Mouse (Mus musculus) forebrain, embryonic 16.5 days (tissue): Measurements from ENCODE around the gene Nod1. TPM values are rescaled to one million over a fixed set of nuclear protein-coding genes. Genes with fewer than 3 reads are reported as not detected.

ENCODE experiments used
- ATAC-seq: fragments of 200-750 bp; cut with Nextera tagmentation; 2 replicates; pipeline ENCODE4 v1.8.0; 2017; ENCODE audit warnings: mild to moderate bottlenecking, moderate library complexity
- H3K27ac ChIP-seq: fragments of 300-500 bp; sonication (generic); 2 replicates; pipeline ENCODE4 v1.5.1; 2014; ENCODE audit warnings: low read length, control low read depth
- H3K27me3 ChIP-seq: fragments of 300-500 bp; sonication (generic); replicated peaks from 2 replicates; pipeline ENCODE4 v1.6.1; 2014; ENCODE audit warnings: low read length; ENCODE audit not compliant: control insufficient read depth, insufficient read depth
- H3K36me3 ChIP-seq: fragments of 300-500 bp; sonication (generic); 2 replicates; pipeline ENCODE4 v1.6.1; 2014; ENCODE audit not compliant: control insufficient read depth, insufficient read depth
- H3K4me1 ChIP-seq: fragments of 300-500 bp; sonication (generic); replicated peaks from 2 replicates; pipeline ENCODE4 v1.6.1; 2014; ENCODE audit warnings: low read length; ENCODE audit not compliant: control insufficient read depth, insufficient read depth
- H3K4me2 ChIP-seq: fragments of 300-500 bp; sonication (generic); 2 replicates; pipeline ENCODE4 v1.6.1; 2014; ENCODE audit warnings: mild to moderate bottlenecking, low read length, control low read depth
- H3K4me3 ChIP-seq: fragments of 300-500 bp; sonication (generic); replicated peaks from 2 replicates; pipeline ENCODE4 v1.5.1; 2014; ENCODE audit warnings: mild to moderate bottlenecking, low read length, control low read depth
- H3K9ac ChIP-seq: fragments of 300-500 bp; sonication (generic); replicated peaks from 2 replicates; pipeline ENCODE4 v1.6.1; 2014; ENCODE audit warnings: low read depth, low read length, control low read depth
- H3K9me3 ChIP-seq: fragments of 300-500 bp; sonication (generic); 2 replicates; pipeline ENCODE4 v1.6.1; 2016; ENCODE audit warnings: low read length; ENCODE audit not compliant: control insufficient read depth
- WGBS: fragments of 180-500 bp; shearing (Covaris S2); extraction: QIAGEN DNeasy Blood & Tissue Kit; methylation state at CpG from one replicate; pipeline ENCODE4 v1.1.7; 2014; 5-methylcytosine and 5-hydroxymethylcytosine counted together
- polyA plus RNA-seq: library from polyadenylated mRNA; unstranded; fragments of >200 nt; fragmentation: Nextera tagmentation; extraction: Ambion mirVana; gene quantifications from 2 replicates; pipeline ENCODE4 v1.2.1, GENCODE M21; 2015

The Nod1 gene
- polyA plus RNA-seq, 1 experiment from 2014 or later = 2.3 TPM

GRCm38 (mm10) chr6:55009391-55010230 lies 37.2 kb upstream of the Nod1 start:
- H3K4me1 ChIP-seq = peaks cover 6% of the 10 kb centered on the region
- H3K4me2 ChIP-seq = peak overlapping the region; percentile 23
- H3K27me3 ChIP-seq = peaks cover 41% of the 10 kb centered on the region
- H3K9me3 ChIP-seq = no peaks in the 10 kb centered on the region
- no peak overlapping the region; the same call in 1 of the 2 replicates for H3K4me3 ChIP-seq
- H3K27ac ChIP-seq = no peak overlapping the region
- H3K36me3 ChIP-seq = no peaks in the 10 kb centered on the region
- ATAC-seq = peak; percentile 45
- 9% methylated on average over 16 of the region's 16 CpGs for WGBS
- H3K9ac ChIP-seq = 0 out of 2 replicates have a peak overlapping the region, but pooled peaks have one; percentile 16

GRCm38 (mm10) chr6:55008401-55008800 lies 36.0 kb upstream of the Nod1 start:
- H3K27me3 ChIP-seq = peaks cover 41% of the 10 kb centered on the region
- ATAC-seq = no peak

GRCm38 (mm10) chr6:55003559-55003958 lies 31.1 kb upstream of the Nod1 start:
- no peak for ATAC-seq
- no peak overlapping the region for H3K4me3 ChIP-seq
- H3K9ac ChIP-seq = no peak overlapping the region
- H3K27ac ChIP-seq = no peak overlapping the region
- H3K4me1 ChIP-seq = no peaks in the 10 kb centered on the region
- peaks cover 29% of the 10 kb centered on the region for H3K27me3 ChIP-seq
- H3K36me3 ChIP-seq = no peaks in the 10 kb centered on the region
- H3K4me2 ChIP-seq = no peak overlapping the region
- H3K9me3 ChIP-seq = no peaks in the 10 kb centered on the region
- WGBS = 79% methylated on average over 4 of the region's 4 CpGs

More at GRCm38 (mm10) chr6:55008401-55008800, 36.0 kb upstream of the Nod1 start:
- no peak overlapping the region for H3K4me2 ChIP-seq
- no peaks in the 10 kb centered on the region for H3K36me3 ChIP-seq
- H3K9me3 ChIP-seq = no peaks in the 10 kb centered on the region
- no peak overlapping the region for H3K27ac ChIP-seq
- H3K4me1 ChIP-seq = peaks cover 6% of the 10 kb centered on the region
- H3K4me3 ChIP-seq = no peak overlapping the region
- H3K9ac ChIP-seq = no peak overlapping the region
- WGBS = 89% methylated on average over 8 of the region's 8 CpGs

- WGBS = 87% methylated on average over 4 of the region's 4 CpGs
- Histone ChIP-seq H3K4me2 (no peak overlapping the region), H3K9me3 (no peaks in the 10 kb centered on the region), H3K9ac (no peak overlapping the region), H3K27ac (no peak overlapping the region), H3K27me3 (peaks cover 19% of the 10 kb centered on the region), H3K4me1 (no peaks in the 10 kb centered on the region), H3K4me3 (no peak overlapping the region), H3K36me3 (no peaks in the 10 kb centered on the region)
- no peak for ATAC-seq
These were observed 30.0 kb upstream of the Nod1 start for GRCm38 (mm10) chr6:55002438-55002837.

- ATAC-seq = no peak
- no peaks in the 10 kb centered on the region for H3K4me1 ChIP-seq
These were observed 28.9 kb upstream of the Nod1 start for GRCm38 (mm10) chr6:55001320-55001719.

GRCm38 (mm10) chr6:54997726-54998125 lies 25.3 kb upstream of the Nod1 start:
- WGBS = 83% methylated on average over 6 of the region's 6 CpGs
- H3K9ac ChIP-seq = no peak overlapping the region
- H3K4me1 ChIP-seq = peaks cover 4% of the 10 kb centered on the region; the same call in 1 of the 2 replicates
- H3K4me2 ChIP-seq = no peak overlapping the region
- no peak overlapping the region for H3K27ac ChIP-seq
- H3K27me3 ChIP-seq = peaks cover 9% of the 10 kb centered on the region; the same call in 1 of the 2 replicates
- ATAC-seq = no peak
- H3K4me3 ChIP-seq = no peak overlapping the region
- H3K9me3 ChIP-seq = no peaks in the 10 kb centered on the region
- H3K36me3 ChIP-seq = no peaks in the 10 kb centered on the region

More at GRCm38 (mm10) chr6:55001320-55001719, 28.9 kb upstream of the Nod1 start:
- peaks cover 16% of the 10 kb centered on the region for H3K27me3 ChIP-seq
- no peaks in the 10 kb centered on the region for H3K9me3 ChIP-seq
- H3K9ac ChIP-seq = no peak overlapping the region
- no peaks in the 10 kb centered on the region for H3K36me3 ChIP-seq
- WGBS = 90% methylated on average over 4 of the region's 4 CpGs
- H3K4me2 ChIP-seq = no peak overlapping the region
- no peak overlapping the region for H3K4me3 ChIP-seq
- H3K27ac ChIP-seq = no peak overlapping the region

- no peak overlapping the region for H3K9ac ChIP-seq
- H3K36me3 ChIP-seq = no peaks in the 10 kb centered on the region
- H3K4me1 ChIP-seq = peaks cover 9% of the 10 kb centered on the region
- H3K4me3 ChIP-seq = no peak overlapping the region
- WGBS = 88% methylated on average over 3 of the region's 3 CpGs
- H3K4me2 ChIP-seq = no peak overlapping the region
- no peak overlapping the region for H3K27ac ChIP-seq
- ATAC-seq = no peak
- no peaks in the 10 kb centered on the region for H3K9me3 ChIP-seq
- peaks cover 6% of the 10 kb centered on the region; the same call in 1 of the 2 replicates for H3K27me3 ChIP-seq
These were observed 23.9 kb upstream of the Nod1 start for GRCm38 (mm10) chr6:54996361-54996760.

- Histone ChIP-seq H3K4me1 (peaks cover 9% of the 10 kb centered on the region), H3K9me3 (no peaks in the 10 kb centered on the region), H3K9ac (peak within 1 kb of the TSS; percentile 78), H3K4me2 (peak within 1 kb of the TSS; percentile 95), H3K4me3 (peak within 1 kb of the TSS; percentile 77), H3K36me3 (no peaks in the 10 kb centered on the region), H3K27ac (peak within 1 kb of the TSS; percentile 28; the same call in 1 of the 2 replicates), H3K27me3 (no peaks in the 10 kb centered on the region)
- ATAC-seq = peak; percentile 100
- WGBS = under 1% methylated on average over 41 of the region's 41 CpGs
These were observed 20.4 kb upstream of the Nod1 start, which contains the start of gene Ggct for GRCm38 (mm10) chr6:54992734-54993260. TSS of gene Ggct (minus strand) at chr6:54992950.

GRCm38 (mm10) chr6:54992141-54992540 lies 19.7 kb upstream of the Nod1 start:
- Histone ChIP-seq H3K36me3 (no peaks in the 10 kb centered on the region), H3K4me2 (peak overlapping the region; percentile 95), H3K4me3 (peak overlapping the region; percentile 77), H3K9me3 (no peaks in the 10 kb centered on the region), H3K27ac (0 out of 2 replicates have a peak overlapping the region, but pooled peaks have one; percentile 28), H3K4me1 (peaks cover 9% of the 10 kb centered on the region), H3K9ac (peak overlapping the region; percentile 78), H3K27me3 (no peaks in the 10 kb centered on the region)
- ATAC-seq = no peak
- 6% methylated on average over 7 of the region's 7 CpGs for WGBS
